Mouse (Mus musculus): Measurements from ENCODE around the gene Dvl1.

- TF ChIP-seq CTCF (IDR thresholded peaks at IDR 0.05 in 2 of 3, conservative IDR thresholded peaks at IDR 0.05 in 1 of 3; ENCODE audit: control insufficient read depth in 1 of 3, insufficient read depth in 1 of 3, low read depth in 2 of 3, low read length in 3 of 3, poor library complexity in 1 of 3, severe bottlenecking in 1 of 3) (no peak), MXI1 (IDR thresholded peaks at IDR 0.05; ENCODE audit: low read depth, low read length) (no peak)
Measured at GRCm38 (mm10) chr4:155837404-155838010, 9.7 kb upstream of the Dvl1 start.

All from MEL (cell line).